Mouse (Mus musculus) left cerebral cortex, adult 2 months (tissue): Measurements from ENCODE around the gene Sycp1. TPM values are rescaled to one million over a fixed set of nuclear protein-coding genes. Genes with fewer than 3 reads are reported as not detected.

Experiments
- DNase-seq, 2 experiments: peaks; one replicate each; pipeline ENCODE4 v3.0.0; 2021 to 2022; ENCODE audit warnings: low spot score in 2 of 2, mixed read lengths in 1 of 2; ENCODE audit errors: extremely low spot score in 1 of 2
- H3K27ac ChIP-seq: fragments of 200-600 bp; 2 replicates; pipeline ENCODE4 v1.8.1; 2022
- H3K4me3 ChIP-seq: fragments of 200-600 bp; 2 replicates; pipeline ENCODE4 v1.8.1; 2022
- CTCF ChIP-seq: fragments of 200-600 bp; IDR thresholded peaks from 2 replicates; pipeline ENCODE4 v1.8.1; 2022; ENCODE audit warnings: antibody characterized with exemption, mild to moderate bottlenecking, moderate library complexity
- intact Hi-C: fragments of 180-260 bp; cut with DNase I; formaldehyde crosslinking; loops from one replicate; pipeline ENCODE4 v1.15.1; 2025
- total RNA-seq, 2 experiments: library from RNA; stranded (reverse); gene quantifications; 2 replicates each; pipeline ENCODE4 v1.2.3; 2021

The Sycp1 gene
- total RNA-seq, 2 experiments from 2014 or later: not detected

- no peak for DNase-seq
- H3K4me3 ChIP-seq: no peak overlapping the region
- TF ChIP-seq CTCF: no peak
- H3K27ac ChIP-seq: no peak overlapping the region
- intact Hi-C loops: no loop called here
Measured at GRCm38 (mm10) chr3:102938100-102938499, 2.2 kb upstream of the Sycp1 start.

DNA sequence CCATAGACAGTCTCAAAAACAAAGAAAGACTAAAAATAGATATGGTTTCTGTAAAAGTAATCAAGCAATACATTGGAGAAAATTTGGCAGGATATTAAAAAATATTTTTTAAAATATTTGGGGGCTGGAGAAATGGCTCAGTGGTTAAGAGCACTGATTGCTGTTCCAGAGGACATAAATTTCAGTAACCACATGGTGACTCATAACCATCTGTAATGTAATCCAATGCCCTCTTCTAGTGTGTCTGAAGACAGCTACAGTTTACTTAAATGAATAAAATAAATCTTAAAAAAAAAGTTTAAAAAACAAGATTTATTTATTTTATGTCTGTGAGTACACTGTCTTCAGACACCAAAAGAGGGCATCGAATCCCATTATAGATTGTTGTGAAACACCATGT is 36.8 kb downstream of the Sycp1 start:
- Histone ChIP-seq H3K27ac (no peak overlapping the region), H3K4me3 (no peak overlapping the region)
- intact Hi-C loops: no loop called here
- no peak for DNase-seq
- TF ChIP-seq CTCF: no peak

- H3K27ac ChIP-seq: no peak overlapping the region
- DNase-seq: no peak
- no peak overlapping the region for H3K4me3 ChIP-seq
- intact Hi-C loops: no loop called here
- TF ChIP-seq CTCF: no peak
Measured at GRCm38 (mm10) chr3:102880529-102880928, 55.4 kb downstream of the Sycp1 start.

DNA sequence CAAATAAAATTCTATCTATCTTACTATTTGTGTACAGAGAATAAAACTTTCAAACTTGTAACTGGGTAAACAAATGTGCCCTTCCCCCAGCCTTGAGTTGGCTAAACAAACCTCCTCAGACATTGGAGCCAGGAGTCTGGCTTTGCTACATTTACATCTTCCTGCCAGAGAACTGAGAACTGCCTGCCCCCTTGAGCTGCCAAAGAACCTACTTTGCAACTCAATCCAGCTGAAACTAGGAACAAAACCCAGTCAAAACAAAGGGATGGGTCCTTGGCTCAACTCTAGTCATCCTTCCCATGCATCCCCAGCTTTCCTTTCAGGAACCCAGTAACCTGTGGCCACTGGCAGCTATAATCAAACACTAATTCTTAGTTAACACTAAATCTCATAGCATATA is 87.2 kb downstream of the Sycp1 start:
- TF ChIP-seq CTCF: no peak
- no peak for DNase-seq
- Histone ChIP-seq H3K27ac (no peak overlapping the region), H3K4me3 (no peak overlapping the region)
- intact Hi-C loops: no loop called here

DNA sequence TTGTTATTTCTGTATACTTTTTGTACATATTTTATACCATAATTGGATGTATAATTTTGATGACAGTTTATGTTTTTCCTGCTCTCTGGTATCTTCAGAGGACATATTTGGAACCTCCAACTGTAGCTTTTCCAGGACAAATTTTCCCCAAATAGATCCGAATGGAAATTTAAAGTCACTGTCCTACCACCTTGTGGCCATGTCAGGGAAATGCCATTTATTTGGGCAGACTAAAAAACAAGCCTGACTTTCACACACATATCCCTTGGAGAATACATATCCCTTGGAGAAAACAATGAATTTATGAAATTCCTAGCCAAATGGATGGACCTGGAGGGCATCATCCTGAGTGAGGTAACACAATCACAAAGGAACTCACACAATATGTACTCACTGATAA is 93.5 kb downstream of the Sycp1 start:
- H3K4me3 ChIP-seq: no peak overlapping the region
- H3K27ac ChIP-seq: no peak overlapping the region
- TF ChIP-seq CTCF: peak; percentile 7
- DNase-seq: no peak
- intact Hi-C loops: no loop called here

DNA sequence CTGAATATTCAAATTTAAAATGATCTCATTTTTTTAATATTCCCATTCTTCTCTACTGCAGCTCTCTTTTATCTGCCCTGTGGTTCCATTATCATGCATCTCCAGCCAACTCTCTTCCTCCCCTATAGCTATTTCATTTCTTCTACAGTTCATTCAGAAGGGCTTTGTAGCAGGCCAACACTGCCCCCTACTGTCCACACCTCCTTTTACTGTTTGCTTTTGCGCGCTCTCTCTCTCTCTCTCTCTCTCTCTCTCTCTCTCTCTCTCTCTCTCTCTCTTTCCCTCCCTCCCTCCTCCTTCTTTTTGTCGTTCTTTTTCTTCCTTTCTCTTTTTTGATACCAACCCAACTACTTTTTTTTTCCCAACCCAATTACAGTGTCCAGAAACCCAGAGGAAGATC is 132.0 kb downstream of the Sycp1 start:
- H3K27ac ChIP-seq: no peak overlapping the region
- H3K4me3 ChIP-seq: no peak overlapping the region
- intact Hi-C loops: loop anchor here (1.0 to 5.0 kb wide), 4 partner anchors 89 to 722 kb away; no protein-coding TSS in a partner anchor
- TF ChIP-seq CTCF: peak; percentile 78
- peak; percentile 74 to 79 for DNase-seq

- intact Hi-C loops: no loop called here
- peak; percentile 11; the same call in 1 of the 2 replicates for TF ChIP-seq CTCF
- no peak overlapping the region for H3K27ac ChIP-seq
Measured at GRCm38 (mm10) chr3:102787369-102787768, 148.5 kb downstream of the Sycp1 start.

GRCm38 (mm10) chr3:102782618-102783017 is 153.3 kb downstream of the Sycp1 start, which contains the start of gene Tshb:
Gene Tshb (minus strand): TSS chr3:102782718.
- no peak for TF ChIP-seq CTCF
- Histone ChIP-seq H3K4me3 (no peak within 1 kb of the TSS), H3K27ac (no peak within 1 kb of the TSS)
- intact Hi-C loops: no loop called here
- DNase-seq: no peak

More at GRCm38 (mm10) chr3:102787369-102787768, 148.5 kb downstream of the Sycp1 start:
- no peak for DNase-seq
- H3K4me3 ChIP-seq: no peak overlapping the region

DNA sequence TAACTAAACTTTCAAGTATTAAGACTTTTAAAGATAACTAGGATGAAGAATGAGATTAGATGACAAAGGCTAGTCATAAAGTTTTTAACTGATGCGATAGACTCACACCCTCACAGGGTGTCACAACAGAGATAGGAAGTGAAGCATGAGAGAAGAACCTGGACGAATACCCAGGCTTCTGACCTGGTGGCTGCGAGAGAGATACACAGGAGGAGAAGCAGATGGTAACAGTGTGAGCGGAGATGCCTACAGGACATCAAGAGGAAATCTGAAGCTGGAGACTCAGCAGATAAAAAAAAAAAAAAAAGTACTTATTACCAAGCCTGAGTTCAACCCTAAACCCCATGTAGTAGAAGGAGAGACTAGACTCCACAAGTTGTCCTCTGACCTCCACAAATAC is 162.9 kb downstream of the Sycp1 start:
- Histone ChIP-seq H3K4me3 (no peak overlapping the region), H3K27ac (no peak overlapping the region)
- TF ChIP-seq CTCF: no peak
- intact Hi-C loops: no loop called here
- no peak for DNase-seq

Other genes starting within 250 kb of the Sycp1 start
- 10 to 100 TPM; 50.5 to 51.8 TPM for gene Tspan2, start 201.6 kb downstream of the Sycp1 start, total RNA-seq
- not detected for gene Tshb, start 153.4 kb downstream of the Sycp1 start, total RNA-seq
- gene Nr1h5, start 28.0 kb upstream of the Sycp1 start, total RNA-seq: not detected
- gene Sike1, start 59.6 kb upstream of the Sycp1 start, total RNA-seq: 10 to 100 TPM; 69.9 to 78.3 TPM
- 100 to 1,000 TPM; 216 to 245 TPM for gene Csde1, start 84.3 kb upstream of the Sycp1 start, total RNA-seq
- gene Nras, start 122.2 kb upstream of the Sycp1 start, total RNA-seq: 10 to 100 TPM; 60.0 to 69.0 TPM
- not detected for gene Ampd1, start 137.9 kb upstream of the Sycp1 start, total RNA-seq
- under 1 TPM; 0.40 to 0.41 TPM for gene Dennd2c, start 166.5 kb upstream of the Sycp1 start, total RNA-seq
- 10 to 100 TPM; 68.5 to 68.9 TPM for gene Bcas2, start 235.6 kb upstream of the Sycp1 start, total RNA-seq